Comparison of ENCODE assay signal across 22 mouse cellular contexts in genomic region chr10:30566364-30566763, GRCm38 (mm10). TPM values are rescaled to one million over a fixed set of nuclear protein-coding genes. Genes with fewer than 3 reads are reported as not detected.
DNase-seq lines count a peak whose midpoint lies in the region; ATAC-seq and TF ChIP-seq lines count a peak whose summit lies in the region.
"Had no signal": no experiment of that assay in that cellular context is flagged by ENCODE, and none has a peak within 500 bp of the region (broad histone marks: within the 10 kb centered on the region; RNA-seq: fewer than 3 reads in every experiment).

No protein-coding gene starts in this region.

- H3K9me3 ChIP-seq in hindbrain, postnatal 0 days (ENCODE audit: low read length), result no peaks in the 10 kb centered on the region
- H3K9me3 ChIP-seq: embryonic facial prominence, embryonic 13.5 days; embryonic facial prominence, embryonic 15.5 days had no signal

- no peaks in the 10 kb centered on the region for H3K27me3 ChIP-seq in hindbrain, postnatal 0 days (ENCODE audit: insufficient read depth, low read length)
- no peaks in the 10 kb centered on the region for H3K27me3 ChIP-seq in heart, adult 2 months (ENCODE audit: control insufficient read depth, insufficient read depth, low read length)
- H3K27me3 ChIP-seq: embryonic facial prominence, embryonic 13.5 days; embryonic facial prominence, embryonic 15.5 days had no signal

- no peaks in the 10 kb centered on the region for H3K4me1 ChIP-seq in hindbrain, postnatal 0 days (ENCODE audit: insufficient read depth, low read length)
- H3K4me1 ChIP-seq in heart, adult 2 months (ENCODE audit: control insufficient read depth, insufficient read depth, low read length), result no peaks in the 10 kb centered on the region
- H3K4me1 ChIP-seq: embryonic facial prominence, embryonic 13.5 days; embryonic facial prominence, embryonic 15.5 days had no signal

- no peaks in the 10 kb centered on the region; the same call in 1 of the 2 replicates for H3K36me3 ChIP-seq in hindbrain, postnatal 0 days (ENCODE audit: insufficient read depth, low read length)
- H3K36me3 ChIP-seq in heart, adult 2 months (ENCODE audit: control insufficient read depth, insufficient read depth, low read length), result no peaks in the 10 kb centered on the region; the same call in 1 of the 2 replicates

- no peak for ATAC-seq in hindbrain, postnatal 0 days
- ATAC-seq: forebrain, embryonic 14.5 days; forebrain, embryonic 16.5 days had no signal

- no peak for TF ChIP-seq CTCF in hindbrain, postnatal 0 days (IDR thresholded peaks at IDR 0.05; ENCODE audit: low read depth)
- no peak for TF ChIP-seq CTCF in heart, adult 2 months (IDR thresholded peaks at IDR 0.05)

- no peak overlapping the region for H3K9ac ChIP-seq in hindbrain, postnatal 0 days (replicated peaks; ENCODE audit: low read length)
- H3K9ac ChIP-seq in heart, adult 2 months (ENCODE audit: low read depth, low read length), result no peak overlapping the region
- H3K9ac ChIP-seq: embryonic facial prominence, embryonic 13.5 days; embryonic facial prominence, embryonic 15.5 days had no signal

- no peak overlapping the region for H3K4me2 ChIP-seq in hindbrain, postnatal 0 days (ENCODE audit: low read depth, low read length)
- H3K4me2 ChIP-seq: embryonic facial prominence, embryonic 13.5 days; embryonic facial prominence, embryonic 15.5 days had no signal

- TF ChIP-seq POLR2A in heart, adult 2 months (IDR thresholded peaks at IDR 0.05; ENCODE audit: insufficient read depth, low read depth, low read length), result no peak

- no peak overlapping the region for H3K4me3 ChIP-seq in hindbrain, postnatal 0 days (ENCODE audit: low read length)
- H3K4me3 ChIP-seq in heart, adult 2 months, result no peak overlapping the region
- H3K4me3 ChIP-seq: embryonic facial prominence, embryonic 13.5 days; embryonic facial prominence, embryonic 15.5 days; erythroblast, embryonic 14.5 days had no signal

- H3K79me2 ChIP-seq in heart, adult 2 months (replicated peaks; ENCODE audit: control insufficient read depth, insufficient read depth, low read length), result no peaks in the 10 kb centered on the region

- DNase-seq in layer of hippocampus, adult 9-10 months (ENCODE audit: low spot score), result peak; percentile 8
- DNase-seq in layer of hippocampus, postnatal 36 days, result no peak
- DNase-seq in adipocyte (ENCODE audit: low spot score), result peak; percentile 15
- peak; percentile 44 for DNase-seq in brain, adult 2 months (ENCODE audit: low read depth, low spot score)
- peak; percentile 36 for DNase-seq in telencephalon, adult 2 months (ENCODE audit: low read depth, low spot score)
- DNase-seq in hindbrain, postnatal 0 days (ENCODE audit: low spot score), result no peak
- DNase-seq in heart, adult 2 months, result no peak
- DNase-seq: adrenal gland, adult 8-10 months; adrenal gland, postnatal 14 days; adrenal gland, postnatal 36 days; cerebellum, adult 11 months; cerebellum, adult 18-20 months; cerebellum, adult 8-10 months; cerebellum, adult 9-11 months; cerebellum, postnatal 14 days; cerebellum, postnatal 36 days; embryo, embryonic 11 days had no signal

- TF ChIP-seq EP300 in heart, adult 2 months (IDR thresholded peaks at IDR 0.05; ENCODE audit: insufficient read depth, low read depth, low read length), result no peak

- intact Hi-C loops in heart, adult 2 months (cut with DNase I), result loop anchor here (2.0 kb wide), 1 partner anchor 62 kb away; the partner anchor contains the start of gene Hint3

- H3K27ac ChIP-seq in hindbrain, postnatal 0 days, result no peak overlapping the region
- no peak overlapping the region for H3K27ac ChIP-seq in heart, adult 2 months
- H3K27ac ChIP-seq: embryonic facial prominence, embryonic 13.5 days; embryonic facial prominence, embryonic 15.5 days had no signal

RNA-seq across cellular contexts. Expression of gene Trmt11, which starts 34.2 kb away (rescaled TPM):
- total RNA-seq in layer of hippocampus, postnatal 36 days (2021), result 10 to 100 TPM in 1 of 2 experiments, 1 to 10 TPM in 1; 7.5 to 11.0 TPM
- 4.5 and 4.9 TPM in 2 replicates for total RNA-seq in hindbrain, postnatal 0 days (2014; rRNA removed)
- 16.7 and 20.0 TPM in 2 replicates for polyA plus RNA-seq in hindbrain, postnatal 0 days (2015; fragmentation: Nextera tagmentation; extraction: Ambion mirVana)
- total RNA-seq in heart, adult 2 months (2021), result 1 to 10 TPM; 4.3 to 6.4 TPM
- 1.1 and 3.0 TPM in 2 replicates for polyA plus RNA-seq in heart, adult 2 months (2012; rRNA removed)

Comparison
In these comparisons a context has a peak if more than half of its experiments do, and no peak if none do; other contexts are left out.
1. DNase-seq: peak in layer of hippocampus, adult 9-10 months (single experiment), adipocyte (single experiment), brain, adult 2 months (single experiment) and telencephalon, adult 2 months (single experiment); none in layer of hippocampus, postnatal 36 days (0 of 2), hindbrain, postnatal 0 days (single experiment) and heart, adult 2 months (0 of 2).